Mouse (Mus musculus) ES-Bruce4 (cell line): Measurements from ENCODE around the gene Trpm8.

ENCODE experiments used
- CTCF ChIP-seq: IDR thresholded peaks from one replicate; pipeline ENCODE4 v1.8.1; 2011; ENCODE audit warnings: low read depth, low read length
- EP300 ChIP-seq: IDR thresholded peaks from 2 replicates; pipeline ENCODE4 v1.6.1; 2011; ENCODE audit warnings: low read depth, low read length; ENCODE audit not compliant: insufficient read depth
- POLR2A ChIP-seq: IDR thresholded peaks from one replicate; pipeline ENCODE4 v1.8.1; 2011; ENCODE audit warnings: low read length; ENCODE audit not compliant: insufficient read depth

- TF ChIP-seq POLR2A (no peak), EP300 (no peak), CTCF (no peak)
Observed at GRCm38 (mm10) chr1:88273832-88274231, 3.6 kb upstream of the Trpm8 start.
